Mouse (Mus musculus): Measurements from ENCODE around the gene Sod1. TPM values are rescaled to one million over a fixed set of nuclear protein-coding genes. Genes with fewer than 3 reads are reported as not detected.

Sod1 gene
- polyA plus RNA-seq, 1 experiment = 305 TPM

DNA sequence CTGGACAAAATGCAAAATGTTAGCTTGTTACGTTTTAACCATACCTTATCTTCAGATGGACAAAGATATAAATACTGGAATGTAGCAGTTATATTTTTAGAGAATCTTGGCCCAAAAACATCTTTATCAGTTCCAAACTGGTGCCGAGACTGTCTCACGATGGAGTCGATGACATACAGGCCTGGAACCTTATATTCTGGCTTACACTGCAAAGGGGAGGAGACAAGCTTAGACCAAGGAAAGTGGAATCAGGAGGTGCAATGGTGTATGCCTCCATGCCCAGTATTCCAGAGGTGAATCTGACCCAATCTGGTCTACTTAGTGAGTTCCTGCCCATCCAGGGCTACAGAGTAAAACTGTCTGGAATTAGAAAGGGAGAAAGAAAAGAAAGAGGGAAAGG lies 39.5 kb downstream of the Sod1 start:
- WGBS = 97% methylated on average over 4 of the region's 4 CpGs
- DNase-seq = no peak
- Histone ChIP-seq H3K27ac (ENCODE audit: control insufficient read depth, insufficient read depth, low read length) (no peak overlapping the region), H3K27me3 (ENCODE audit: control insufficient read depth, insufficient read depth, low read length) (no peaks in the 10 kb centered on the region), H3K4me1 (replicated peaks; ENCODE audit: control insufficient read depth, insufficient read depth, low read length) (no peaks in the 10 kb centered on the region), H3K4me3 (ENCODE audit: control insufficient read depth, insufficient read depth, low read length) (no peak overlapping the region), H3K36me3 (ENCODE audit: control insufficient read depth, insufficient read depth, low read length) (peaks cover 36% of the 10 kb centered on the region)
- no peak for TF ChIP-seq POLR2A (IDR thresholded peaks at IDR 0.05; ENCODE audit: control insufficient read depth, extremely low read depth, insufficient read depth, low read length, poor library complexity)

- no peak for TF ChIP-seq CTCF (IDR thresholded peaks at IDR 0.05; ENCODE audit: borderline replicate concordance, control insufficient read depth, extremely low read depth, insufficient read depth, low read length, poor library complexity)
- TF ChIP-seq POLR2A (IDR thresholded peaks at IDR 0.05; ENCODE audit: control insufficient read depth, extremely low read depth, insufficient read depth, low read length, poor library complexity) = no peak
- WGBS = 100% methylated on average over 2 of the region's 2 CpGs
- peaks cover 29% of the 10 kb centered on the region for H3K36me3 ChIP-seq (ENCODE audit: control insufficient read depth, insufficient read depth, low read length)
- no peaks in the 10 kb centered on the region for H3K4me1 ChIP-seq (replicated peaks; ENCODE audit: control insufficient read depth, insufficient read depth, low read length)
- no peak for DNase-seq
- H3K4me3 ChIP-seq (ENCODE audit: control insufficient read depth, insufficient read depth, low read length) = no peak overlapping the region
- H3K27ac ChIP-seq (ENCODE audit: control insufficient read depth, insufficient read depth, low read length) = no peak overlapping the region
- no peaks in the 10 kb centered on the region for H3K27me3 ChIP-seq (ENCODE audit: control insufficient read depth, insufficient read depth, low read length)
Measured at GRCm38 (mm10) chr16:90261791-90262190, 41.2 kb downstream of the Sod1 start.

- Histone ChIP-seq H3K4me3 (ENCODE audit: control insufficient read depth, insufficient read depth, low read length) (no peak overlapping the region), H3K27me3 (ENCODE audit: control insufficient read depth, insufficient read depth, low read length) (no peaks in the 10 kb centered on the region), H3K36me3 (ENCODE audit: control insufficient read depth, insufficient read depth, low read length) (peaks cover 11% of the 10 kb centered on the region), H3K4me1 (replicated peaks; ENCODE audit: control insufficient read depth, insufficient read depth, low read length) (no peaks in the 10 kb centered on the region), H3K27ac (ENCODE audit: control insufficient read depth, insufficient read depth, low read length) (no peak overlapping the region)
- no peak for DNase-seq
- no peak for TF ChIP-seq POLR2A (IDR thresholded peaks at IDR 0.05; ENCODE audit: control insufficient read depth, extremely low read depth, insufficient read depth, low read length, poor library complexity)
- no peak for TF ChIP-seq CTCF (IDR thresholded peaks at IDR 0.05; ENCODE audit: borderline replicate concordance, control insufficient read depth, extremely low read depth, insufficient read depth, low read length, poor library complexity)
- WGBS = 95% methylated on average over 5 of the region's 5 CpGs
Measured at GRCm38 (mm10) chr16:90264021-90264420, 43.5 kb downstream of the Sod1 start.

DNA sequence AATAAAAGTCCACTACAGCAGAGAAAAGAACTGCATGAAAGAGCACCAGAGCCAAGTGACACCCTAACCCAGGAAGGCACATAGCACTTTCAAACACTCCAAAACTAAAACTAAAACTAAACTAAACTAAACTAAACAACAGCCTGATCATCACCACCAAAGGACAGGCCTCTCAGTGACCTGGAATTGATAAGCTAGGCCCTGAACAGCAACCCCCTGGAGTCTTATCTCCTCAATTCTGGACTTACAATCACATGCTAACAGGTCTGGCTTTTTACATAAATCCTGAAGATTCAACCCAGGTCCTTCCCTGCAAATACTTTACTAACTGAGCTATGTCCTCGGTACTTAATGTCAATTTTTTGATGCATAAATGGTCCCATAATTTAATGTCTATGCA lies 44.6 kb downstream of the Sod1 start:
- no peaks in the 10 kb centered on the region for H3K4me1 ChIP-seq (replicated peaks; ENCODE audit: control insufficient read depth, insufficient read depth, low read length)
- no peak for DNase-seq
- no peaks in the 10 kb centered on the region for H3K27me3 ChIP-seq (ENCODE audit: control insufficient read depth, insufficient read depth, low read length)
- no peak overlapping the region for H3K27ac ChIP-seq (ENCODE audit: control insufficient read depth, insufficient read depth, low read length)
- no peak overlapping the region for H3K4me3 ChIP-seq (ENCODE audit: control insufficient read depth, insufficient read depth, low read length)
- H3K36me3 ChIP-seq (ENCODE audit: control insufficient read depth, insufficient read depth, low read length) = peaks cover 1% of the 10 kb centered on the region; the same call in 1 of the 2 replicates
- TF ChIP-seq CTCF (IDR thresholded peaks at IDR 0.05; ENCODE audit: borderline replicate concordance, control insufficient read depth, extremely low read depth, insufficient read depth, low read length, poor library complexity) (no peak), POLR2A (IDR thresholded peaks at IDR 0.05; ENCODE audit: control insufficient read depth, extremely low read depth, insufficient read depth, low read length, poor library complexity) (no peak)
- 90% methylated on average over 1 of the region's 1 CpGs for WGBS

DNA sequence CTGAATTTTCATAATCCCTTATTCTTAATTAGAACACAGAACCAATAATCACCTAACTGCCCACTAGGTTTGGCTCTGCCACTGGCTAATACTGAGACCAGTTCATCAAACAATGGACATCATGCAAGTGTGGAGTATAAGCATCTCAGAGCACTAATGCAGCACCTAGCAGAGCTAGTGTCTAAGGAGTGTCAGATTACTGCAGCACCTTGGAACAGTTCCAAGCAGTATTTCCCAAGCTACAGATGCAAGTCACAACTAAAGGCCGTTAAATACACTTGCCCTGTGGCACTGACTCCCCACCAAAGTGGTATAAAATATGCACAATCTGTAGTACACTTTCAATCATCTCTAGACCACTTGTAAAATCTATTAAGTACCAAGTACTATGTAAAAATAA lies 46.0 kb downstream of the Sod1 start:
- Histone ChIP-seq H3K36me3 (ENCODE audit: control insufficient read depth, insufficient read depth, low read length) (no peaks in the 10 kb centered on the region), H3K4me1 (replicated peaks; ENCODE audit: control insufficient read depth, insufficient read depth, low read length) (no peaks in the 10 kb centered on the region), H3K4me3 (ENCODE audit: control insufficient read depth, insufficient read depth, low read length) (no peak overlapping the region), H3K27me3 (ENCODE audit: control insufficient read depth, insufficient read depth, low read length) (no peaks in the 10 kb centered on the region), H3K27ac (ENCODE audit: control insufficient read depth, insufficient read depth, low read length) (no peak overlapping the region)
- 30% methylated on average over 1 of the region's 1 CpGs for WGBS
- no peak for DNase-seq
- TF ChIP-seq CTCF (IDR thresholded peaks at IDR 0.05; ENCODE audit: borderline replicate concordance, control insufficient read depth, extremely low read depth, insufficient read depth, low read length, poor library complexity) (no peak), POLR2A (IDR thresholded peaks at IDR 0.05; ENCODE audit: control insufficient read depth, extremely low read depth, insufficient read depth, low read length, poor library complexity) (no peak)

DNA sequence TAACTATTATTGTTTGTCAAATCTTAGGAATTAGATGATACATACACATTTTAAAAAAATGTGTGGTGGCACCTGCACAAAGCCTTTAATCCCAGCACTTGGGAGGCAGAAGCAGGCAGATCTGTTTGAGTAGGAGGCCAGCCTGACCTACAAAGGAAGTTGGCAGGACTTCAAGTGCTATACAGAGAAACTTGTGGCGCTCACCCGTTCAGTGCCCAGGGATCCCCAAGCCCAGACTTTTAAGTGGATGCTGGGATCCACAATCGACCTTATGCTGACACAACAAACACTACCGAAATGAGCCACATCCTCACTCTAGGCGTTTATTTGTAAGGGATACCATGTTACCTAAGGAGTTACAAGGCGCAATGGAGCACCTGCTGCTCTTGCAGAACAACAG lies 55.0 kb downstream of the Sod1 start:
- Histone ChIP-seq H3K27ac (ENCODE audit: control insufficient read depth, insufficient read depth, low read length) (no peak overlapping the region), H3K36me3 (ENCODE audit: control insufficient read depth, insufficient read depth, low read length) (no peaks in the 10 kb centered on the region), H3K4me3 (ENCODE audit: control insufficient read depth, insufficient read depth, low read length) (no peak overlapping the region), H3K27me3 (ENCODE audit: control insufficient read depth, insufficient read depth, low read length) (no peaks in the 10 kb centered on the region), H3K4me1 (replicated peaks; ENCODE audit: control insufficient read depth, insufficient read depth, low read length) (peaks cover 10% of the 10 kb centered on the region)
- DNase-seq = no peak
- TF ChIP-seq POLR2A (IDR thresholded peaks at IDR 0.05; ENCODE audit: control insufficient read depth, extremely low read depth, insufficient read depth, low read length, poor library complexity) (no peak), CTCF (IDR thresholded peaks at IDR 0.05; ENCODE audit: borderline replicate concordance, control insufficient read depth, extremely low read depth, insufficient read depth, low read length, poor library complexity) (no peak)
- 23% methylated on average over 6 of the region's 6 CpGs for WGBS

Other genes with a start within 250 kb of the Sod1 start
- 14.1 and 17.8 TPM in 2 replicates for gene Tiam1, start 77.0 kb upstream of the Sod1 start, polyA plus RNA-seq (2012; rRNA removed)
- gene Scaf4, start 63.7 kb downstream of the Sod1 start, polyA plus RNA-seq (2012; rRNA removed) = 110 and 125 TPM in 2 replicates
- 2.7 and 2.9 TPM in 2 replicates for gene Hunk, start 165.3 kb downstream of the Sod1 start, polyA plus RNA-seq (2012; rRNA removed)